Mouse (Mus musculus): Measurements from ENCODE around the gene Clybl. TPM values are rescaled to one million over a fixed set of nuclear protein-coding genes. Genes with fewer than 3 reads are reported as not detected.

Gene Clybl
- polyA plus RNA-seq, 1 experiment from 2014 or later: 20.3 TPM

GRCm38 (mm10) chr14:122331635-122332460 lies 150.3 kb downstream of the Clybl start:
- Histone ChIP-seq H3K9ac (no peak overlapping the region), H3K9me3 (replicated peaks) (no peaks in the 10 kb centered on the region), H3K27ac (no peak overlapping the region), H3K27me3 (no peaks in the 10 kb centered on the region), H3K4me3 (no peak overlapping the region), H3K4me1 (no peaks in the 10 kb centered on the region), H3K36me3 (no peaks in the 10 kb centered on the region), H3K4me2 (replicated peaks) (no peak overlapping the region)
- 53% methylated on average over 14 of the region's 14 CpGs for WGBS
- ATAC-seq (ENCODE audit: low FRiP score): no peak

- no peak overlapping the region for H3K4me3 ChIP-seq
- H3K36me3 ChIP-seq: no peaks in the 10 kb centered on the region
- WGBS: 73% methylated on average over 4 of the region's 4 CpGs
- no peak for ATAC-seq (ENCODE audit: low FRiP score)
- H3K27ac ChIP-seq: no peak overlapping the region
- no peaks in the 10 kb centered on the region for H3K27me3 ChIP-seq
- H3K9ac ChIP-seq: no peak overlapping the region
- no peaks in the 10 kb centered on the region for H3K4me1 ChIP-seq
- H3K4me2 ChIP-seq (replicated peaks): no peak overlapping the region
- no peaks in the 10 kb centered on the region for H3K9me3 ChIP-seq (replicated peaks)
Observed at GRCm38 (mm10) chr14:122336957-122337356, 155.5 kb downstream of the Clybl start.

- H3K4me2 ChIP-seq (replicated peaks): no peak overlapping the region
- no peaks in the 10 kb centered on the region for H3K27me3 ChIP-seq
- no peak for ATAC-seq (ENCODE audit: low FRiP score)
- no peak overlapping the region for H3K4me3 ChIP-seq
- H3K9ac ChIP-seq: no peak overlapping the region
- H3K36me3 ChIP-seq: no peaks in the 10 kb centered on the region
- H3K27ac ChIP-seq: no peak overlapping the region
- no peaks in the 10 kb centered on the region for H3K9me3 ChIP-seq (replicated peaks)
- H3K4me1 ChIP-seq: no peaks in the 10 kb centered on the region
- WGBS: 79% methylated on average over 4 of the region's 4 CpGs
Observed at GRCm38 (mm10) chr14:122338784-122339183, 157.3 kb downstream of the Clybl start.

- no peak for ATAC-seq (ENCODE audit: low FRiP score)
- Histone ChIP-seq H3K9ac (no peak overlapping the region), H3K4me2 (replicated peaks) (no peak overlapping the region), H3K27me3 (no peaks in the 10 kb centered on the region), H3K9me3 (replicated peaks) (no peaks in the 10 kb centered on the region), H3K27ac (no peak overlapping the region), H3K36me3 (no peaks in the 10 kb centered on the region), H3K4me1 (peaks cover 8% of the 10 kb centered on the region; the same call in 1 of the 2 replicates), H3K4me3 (no peak overlapping the region)
- 88% methylated on average over 5 of the region's 5 CpGs for WGBS
Observed at GRCm38 (mm10) chr14:122340141-122340540, 158.6 kb downstream of the Clybl start.

GRCm38 (mm10) chr14:122341591-122342360 lies 160.3 kb downstream of the Clybl start:
- Histone ChIP-seq H3K9ac (no peak overlapping the region), H3K27me3 (no peaks in the 10 kb centered on the region), H3K9me3 (replicated peaks) (no peaks in the 10 kb centered on the region), H3K36me3 (no peaks in the 10 kb centered on the region), H3K4me3 (no peak overlapping the region), H3K4me2 (replicated peaks) (no peak overlapping the region), H3K4me1 (peaks cover 8% of the 10 kb centered on the region; the same call in 1 of the 2 replicates), H3K27ac (no peak overlapping the region)
- ATAC-seq (ENCODE audit: low FRiP score): no peak
- WGBS: 51% methylated on average over 6 of the region's 6 CpGs

GRCm38 (mm10) chr14:122344272-122345224 lies 163.0 kb downstream of the Clybl start:
- 68% methylated on average over 18 of the region's 18 CpGs for WGBS
- H3K4me3 ChIP-seq: no peak overlapping the region
- no peak overlapping the region for H3K9ac ChIP-seq
- H3K4me2 ChIP-seq (replicated peaks): no peak overlapping the region
- peaks cover 11% of the 10 kb centered on the region; the same call in 1 of the 2 replicates for H3K4me1 ChIP-seq
- H3K9me3 ChIP-seq (replicated peaks): no peaks in the 10 kb centered on the region
- no peak overlapping the region for H3K27ac ChIP-seq
- ATAC-seq (ENCODE audit: low FRiP score): no peak
- H3K27me3 ChIP-seq: no peaks in the 10 kb centered on the region
- H3K36me3 ChIP-seq: no peaks in the 10 kb centered on the region

- H3K4me2 ChIP-seq (replicated peaks): no peak overlapping the region
- no peaks in the 10 kb centered on the region for H3K27me3 ChIP-seq
- ATAC-seq (ENCODE audit: low FRiP score): no peak
- H3K36me3 ChIP-seq: no peaks in the 10 kb centered on the region
- H3K9me3 ChIP-seq (replicated peaks): no peaks in the 10 kb centered on the region
- H3K9ac ChIP-seq: no peak overlapping the region
- H3K27ac ChIP-seq: no peak overlapping the region
- H3K4me1 ChIP-seq: peaks cover 11% of the 10 kb centered on the region; the same call in 1 of the 2 replicates
- 84% methylated on average over 7 of the region's 7 CpGs for WGBS
- H3K4me3 ChIP-seq: no peak overlapping the region
Observed at GRCm38 (mm10) chr14:122348069-122348468, 166.6 kb downstream of the Clybl start.

GRCm38 (mm10) chr14:122349326-122349725 lies 167.8 kb downstream of the Clybl start:
- Histone ChIP-seq H3K4me3 (no peak overlapping the region), H3K4me2 (replicated peaks) (no peak overlapping the region), H3K36me3 (no peaks in the 10 kb centered on the region), H3K9me3 (replicated peaks) (no peaks in the 10 kb centered on the region), H3K9ac (no peak overlapping the region), H3K27ac (no peak overlapping the region), H3K4me1 (peaks cover 8% of the 10 kb centered on the region; the same call in 1 of the 2 replicates), H3K27me3 (no peaks in the 10 kb centered on the region)
- ATAC-seq (ENCODE audit: low FRiP score): no peak
- 84% methylated on average over 5 of the region's 5 CpGs for WGBS

GRCm38 (mm10) chr14:122349761-122350160 lies 168.3 kb downstream of the Clybl start:
- Histone ChIP-seq H3K4me3 (no peak overlapping the region), H3K4me2 (replicated peaks) (no peak overlapping the region), H3K27ac (no peak overlapping the region), H3K4me1 (peaks cover 5% of the 10 kb centered on the region; the same call in 1 of the 2 replicates), H3K9ac (no peak overlapping the region), H3K27me3 (no peaks in the 10 kb centered on the region), H3K36me3 (no peaks in the 10 kb centered on the region), H3K9me3 (replicated peaks) (no peaks in the 10 kb centered on the region)
- 93% methylated on average over 4 of the region's 4 CpGs for WGBS
- ATAC-seq (ENCODE audit: low FRiP score): no peak

- no peaks in the 10 kb centered on the region for H3K36me3 ChIP-seq
- H3K4me2 ChIP-seq (replicated peaks): no peak overlapping the region
- H3K9ac ChIP-seq: no peak overlapping the region
- H3K9me3 ChIP-seq (replicated peaks): no peaks in the 10 kb centered on the region
- H3K27ac ChIP-seq: no peak overlapping the region
- no peak overlapping the region for H3K4me3 ChIP-seq
- H3K27me3 ChIP-seq: no peaks in the 10 kb centered on the region
- 86% methylated on average over 8 of the region's 8 CpGs for WGBS
- H3K4me1 ChIP-seq: 0 out of 2 replicates have a peak, but pooled peaks cover 3% of the 10 kb centered on the region
- ATAC-seq (ENCODE audit: low FRiP score): no peak
Observed at GRCm38 (mm10) chr14:122350766-122351165, 169.3 kb downstream of the Clybl start.

- H3K9me3 ChIP-seq (replicated peaks): no peaks in the 10 kb centered on the region
- ATAC-seq (ENCODE audit: low FRiP score): no peak
Observed at GRCm38 (mm10) chr14:122357316-122357715, 175.8 kb downstream of the Clybl start.

More at GRCm38 (mm10) chr14:122357316-122357715, 175.8 kb downstream of the Clybl start:
- Histone ChIP-seq H3K4me3 (no peak overlapping the region), H3K36me3 (no peaks in the 10 kb centered on the region), H3K27ac (no peak overlapping the region), H3K27me3 (no peaks in the 10 kb centered on the region), H3K9ac (no peak overlapping the region), H3K4me1 (0 out of 2 replicates have a peak, but pooled peaks cover 3% of the 10 kb centered on the region), H3K4me2 (replicated peaks) (no peak overlapping the region)
- 85% methylated on average over 4 of the region's 4 CpGs for WGBS

All from hindbrain, embryonic 12.5 days (tissue).